Mouse (Mus musculus): ENCODE results near the gene Tmtc2. TPM values are rescaled to one million over a fixed set of nuclear protein-coding genes. Genes with fewer than 3 reads are reported as not detected.
"Not testable (repeated sequence)": the region's sequence is repeated elsewhere in the genome, so short reads cannot be mapped to it uniquely, and the experiment has no call there.

Tmtc2 gene
- total RNA-seq, 2 experiments from 2014 or later: 1.4 TPM; not detected in 1

DNA sequence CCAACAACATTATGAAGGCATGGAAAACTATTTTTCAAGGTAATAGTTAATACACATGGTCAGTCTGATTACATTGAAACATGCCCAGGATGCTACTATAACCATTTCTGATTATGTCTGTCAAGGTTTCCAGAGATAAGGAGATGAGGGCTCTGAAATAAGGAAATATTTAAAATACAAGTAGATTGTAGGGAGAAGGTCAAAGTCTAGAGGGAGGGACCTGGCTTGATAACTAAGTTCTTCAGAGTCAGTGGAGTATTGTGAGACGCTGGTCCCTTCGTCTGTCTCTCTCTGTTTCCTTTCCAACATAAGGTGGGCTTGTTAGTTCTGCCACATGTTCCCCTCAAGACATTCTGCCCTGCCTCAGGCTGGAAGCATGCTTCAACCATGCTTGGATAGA is 223.9 kb downstream of the Tmtc2 start:
- ATAC-seq (replicated peaks; ENCODE audit: low FRiP score, poor library complexity, severe bottlenecking): no peak

DNA sequence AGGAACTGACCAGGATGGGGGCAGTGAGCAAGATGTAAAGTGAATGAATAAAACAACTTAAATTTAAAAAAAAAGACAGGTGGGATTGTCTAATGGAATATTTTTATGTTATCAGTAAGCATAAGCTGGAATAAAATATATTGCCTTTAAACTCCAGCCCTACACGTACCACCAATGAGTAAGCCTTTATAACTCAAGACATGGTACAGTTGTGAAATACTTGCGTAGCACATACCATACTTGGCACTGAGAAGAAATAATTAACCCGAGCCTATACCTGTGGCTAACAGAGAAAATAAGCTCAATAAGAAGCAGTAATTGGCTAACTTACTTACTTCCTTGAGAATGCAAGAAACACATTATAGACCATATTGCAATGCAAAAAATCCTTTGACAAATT is 228.3 kb downstream of the Tmtc2 start:
- ATAC-seq (replicated peaks; ENCODE audit: low FRiP score, poor library complexity, severe bottlenecking): no peak

DNA sequence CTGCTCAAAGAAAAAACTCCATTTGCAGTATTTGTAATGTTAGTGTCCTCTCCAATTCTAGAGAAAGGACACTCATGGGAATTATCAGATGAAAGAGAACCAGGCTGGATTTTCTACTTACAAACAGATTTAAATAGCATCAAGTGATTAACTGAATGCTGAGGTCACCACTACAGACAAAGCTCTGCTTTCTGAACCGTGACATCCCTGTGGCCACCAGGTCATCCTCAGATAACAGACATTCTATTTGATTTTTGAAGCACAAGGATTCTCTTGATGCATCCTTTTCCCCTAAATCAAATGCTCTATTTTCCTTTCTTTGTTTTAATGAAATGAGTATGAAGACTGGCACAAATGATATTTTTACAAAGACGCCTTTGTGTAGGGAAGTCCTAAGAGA is 241.4 kb downstream of the Tmtc2 start:
- no peak for ATAC-seq (replicated peaks; ENCODE audit: low FRiP score, poor library complexity, severe bottlenecking)

DNA sequence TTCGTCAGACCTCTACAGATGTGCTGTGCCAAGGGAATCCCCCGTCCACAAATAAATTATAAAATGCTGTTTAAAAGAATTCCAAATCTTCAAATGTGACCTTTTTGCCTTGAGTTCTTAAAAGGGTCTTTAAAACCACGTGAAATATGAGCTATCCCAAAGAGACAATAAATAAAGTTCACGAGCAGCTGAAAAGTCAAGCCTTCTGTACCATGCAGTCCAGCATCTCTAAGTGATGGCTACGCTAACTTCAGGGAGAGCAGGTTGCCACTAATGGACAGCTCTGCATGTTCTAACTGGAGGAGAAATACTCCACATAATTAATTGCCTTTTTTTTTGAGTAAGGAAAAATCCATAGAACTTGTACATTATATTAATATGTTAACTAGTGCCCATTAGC is 243.9 kb downstream of the Tmtc2 start:
- no peak for ATAC-seq (replicated peaks; ENCODE audit: low FRiP score, poor library complexity, severe bottlenecking)

DNA sequence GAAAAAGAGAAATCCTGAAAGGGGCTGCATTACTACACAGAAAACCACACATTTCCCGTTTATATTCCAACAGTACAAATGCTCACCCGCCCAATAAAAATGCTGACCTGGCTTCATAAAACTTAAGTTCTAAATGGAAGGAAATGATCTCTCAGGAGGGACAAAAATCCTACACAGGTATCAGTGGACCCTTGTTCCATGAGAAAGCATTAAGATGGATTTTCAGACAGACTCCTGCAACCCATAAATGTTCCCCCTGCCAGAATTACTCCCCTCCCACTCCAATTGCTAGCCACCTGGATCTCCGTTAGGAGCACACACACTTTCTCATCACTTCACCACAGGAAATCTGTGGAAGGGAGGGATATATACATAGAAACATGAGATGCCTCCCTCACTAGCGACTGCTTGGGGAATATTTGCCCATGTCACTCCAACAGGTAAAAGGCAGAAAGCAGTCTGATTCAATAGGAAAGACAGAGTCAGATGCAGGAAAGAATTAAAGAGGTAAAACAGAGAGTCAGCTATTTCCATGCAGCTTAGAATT is 250.5 kb downstream of the Tmtc2 start:
- no peak for ATAC-seq (replicated peaks; ENCODE audit: low FRiP score, poor library complexity, severe bottlenecking)

DNA sequence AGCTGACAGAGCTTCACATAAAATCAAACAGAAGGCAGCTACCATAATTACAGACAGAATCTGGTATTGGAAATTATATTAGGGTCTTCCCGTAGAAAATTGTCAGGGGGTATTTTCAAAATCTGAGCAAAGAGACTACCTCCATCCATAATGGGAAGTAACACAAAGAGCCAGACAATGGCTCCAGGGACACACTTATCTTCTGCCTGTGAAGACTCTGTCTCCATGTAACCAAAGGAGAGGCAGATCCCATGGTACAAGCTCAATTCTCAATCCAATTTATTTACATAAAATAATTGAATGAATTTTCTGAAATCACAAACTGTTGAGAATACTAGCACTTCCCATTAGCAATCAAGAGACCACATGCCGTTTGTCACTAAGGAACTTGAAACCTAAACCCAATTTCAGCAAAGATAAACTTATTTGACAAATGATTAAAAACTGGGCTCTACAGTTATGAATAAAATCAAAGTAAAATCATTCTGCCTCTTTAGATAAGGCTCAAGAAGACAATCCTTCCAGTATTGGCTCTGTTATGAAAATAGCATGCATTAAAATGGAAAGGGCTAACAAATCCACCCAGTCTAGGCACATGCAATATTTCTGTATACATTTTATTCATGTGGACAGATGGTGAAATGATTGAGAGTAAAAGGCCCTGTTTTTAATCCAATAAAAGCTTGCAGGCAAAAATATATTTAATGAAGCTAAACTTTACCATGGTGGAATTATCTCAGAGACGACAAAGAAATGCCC is 254.8 kb downstream of the Tmtc2 start:
- ATAC-seq (replicated peaks; ENCODE audit: low FRiP score, poor library complexity, severe bottlenecking): no peak

DNA sequence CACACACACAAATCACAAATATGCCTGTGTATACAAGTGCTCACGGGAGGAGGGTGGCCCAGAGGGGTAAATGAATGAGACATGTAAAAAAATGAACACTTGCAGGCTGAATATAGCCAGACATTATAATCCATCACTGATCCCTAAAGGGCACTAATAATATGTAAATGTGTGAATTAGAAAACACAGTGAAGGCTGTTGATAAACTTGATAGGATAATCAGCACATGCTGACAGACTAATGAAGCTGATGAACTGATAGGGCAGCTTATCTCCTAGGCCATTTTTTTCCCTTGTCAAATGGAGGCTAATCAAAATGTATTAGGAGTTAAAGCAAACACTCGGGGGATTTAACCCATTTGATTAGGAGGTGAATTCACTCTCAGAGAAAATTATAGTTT is 255.4 kb downstream of the Tmtc2 start:
- no peak for ATAC-seq (replicated peaks; ENCODE audit: low FRiP score, poor library complexity, severe bottlenecking)

DNA sequence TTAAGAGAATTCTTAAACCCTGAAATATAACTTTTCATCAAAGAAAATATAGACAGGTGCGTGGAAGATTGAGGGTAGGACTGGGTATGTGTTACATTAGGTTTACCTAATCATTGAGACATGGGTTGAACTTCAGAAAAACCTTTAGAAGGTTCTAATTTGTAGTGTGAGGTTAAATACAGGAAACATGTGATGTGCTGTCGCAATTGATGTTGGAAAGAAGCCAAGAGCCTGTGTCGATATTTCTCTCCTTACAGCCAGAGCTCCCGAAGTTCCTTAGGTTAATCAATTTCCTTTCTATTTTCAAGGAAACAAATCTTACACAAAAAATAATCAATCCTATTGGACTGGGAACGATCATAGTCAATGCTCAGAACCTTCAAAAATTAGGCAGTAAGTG is 261.3 kb downstream of the Tmtc2 start:
- no peak for ATAC-seq (replicated peaks; ENCODE audit: low FRiP score, poor library complexity, severe bottlenecking)

DNA sequence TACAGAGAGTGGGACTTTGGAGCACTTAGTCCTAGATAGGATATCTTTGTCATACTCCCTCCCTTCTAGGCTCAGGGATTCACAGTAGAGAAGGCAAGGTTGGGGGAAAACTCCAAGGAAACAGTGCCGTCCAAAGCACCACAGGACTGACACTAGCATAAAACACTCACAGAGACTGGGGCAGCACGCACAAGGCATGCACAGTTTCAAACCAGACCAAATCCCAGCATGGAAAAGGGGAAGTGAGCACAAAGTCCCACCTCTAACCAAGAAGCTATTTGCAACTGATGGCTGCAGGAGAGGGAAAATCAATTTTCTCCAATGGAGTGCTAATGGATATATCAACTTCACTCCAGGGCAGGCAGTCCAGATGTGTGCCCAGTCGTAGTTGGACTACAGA is 276.7 kb downstream of the Tmtc2 start:
- ATAC-seq (replicated peaks; ENCODE audit: low FRiP score, poor library complexity, severe bottlenecking): no peak

DNA sequence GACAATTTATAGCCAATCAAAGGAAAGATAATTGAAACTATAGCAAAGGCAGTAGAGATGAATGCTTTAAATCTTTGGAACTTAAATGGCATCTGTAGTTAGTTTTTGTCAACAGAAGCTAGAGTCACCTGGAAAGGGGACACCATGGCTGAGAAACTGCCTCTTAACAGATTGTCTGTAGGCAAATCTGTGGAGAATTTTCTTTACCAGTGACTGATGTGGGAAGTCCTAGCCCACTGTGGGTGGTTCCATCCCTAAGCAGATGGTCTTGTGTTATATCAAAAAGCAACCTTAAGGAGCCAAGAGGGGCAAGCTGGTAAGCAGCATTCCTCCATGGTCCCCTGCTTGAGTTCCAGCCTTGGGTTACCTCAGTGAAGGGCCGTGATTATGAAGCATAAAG is 281.3 kb downstream of the Tmtc2 start:
- no peak for ATAC-seq (replicated peaks; ENCODE audit: low FRiP score, poor library complexity, severe bottlenecking)

DNA sequence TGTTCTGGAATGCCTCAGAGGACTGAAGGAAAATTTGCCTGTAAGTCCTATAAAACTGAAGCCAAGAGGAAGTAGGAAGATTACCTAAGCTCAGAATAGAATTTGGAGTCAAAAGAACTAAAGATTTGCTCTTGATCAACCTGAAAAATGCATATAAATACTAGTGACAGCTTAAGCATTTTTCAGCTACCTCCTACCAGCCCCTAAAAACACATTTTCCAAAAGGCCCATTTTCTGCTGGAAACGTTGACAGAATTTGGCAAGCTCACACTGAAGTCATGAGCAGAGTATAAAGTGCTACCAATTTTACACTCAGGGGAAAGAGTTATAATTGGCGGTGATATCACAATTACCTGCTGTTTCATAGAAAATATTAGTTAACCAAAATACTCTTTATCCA is 285.8 kb downstream of the Tmtc2 start:
- ATAC-seq (replicated peaks; ENCODE audit: low FRiP score, poor library complexity, severe bottlenecking): no peak

DNA sequence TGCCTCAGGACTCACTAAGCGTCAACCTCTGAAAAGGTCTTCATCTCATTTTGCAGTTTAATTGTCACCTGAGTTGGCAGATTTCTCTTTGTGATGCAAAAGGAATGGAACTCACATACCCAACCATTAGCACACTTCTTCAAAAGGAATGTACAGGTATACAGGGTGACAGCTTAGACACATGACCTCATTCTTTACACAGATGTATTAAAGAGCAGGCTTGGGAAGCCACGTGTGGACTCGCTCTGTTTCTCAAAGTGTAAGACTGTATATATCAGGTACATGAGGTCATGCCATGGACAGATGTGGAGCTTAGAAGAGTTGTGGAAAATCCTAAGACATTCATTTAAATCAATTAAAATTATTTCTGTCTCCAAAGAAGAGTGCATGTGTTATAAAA is 286.7 kb downstream of the Tmtc2 start:
- ATAC-seq (replicated peaks; ENCODE audit: low FRiP score, poor library complexity, severe bottlenecking): no peak

DNA sequence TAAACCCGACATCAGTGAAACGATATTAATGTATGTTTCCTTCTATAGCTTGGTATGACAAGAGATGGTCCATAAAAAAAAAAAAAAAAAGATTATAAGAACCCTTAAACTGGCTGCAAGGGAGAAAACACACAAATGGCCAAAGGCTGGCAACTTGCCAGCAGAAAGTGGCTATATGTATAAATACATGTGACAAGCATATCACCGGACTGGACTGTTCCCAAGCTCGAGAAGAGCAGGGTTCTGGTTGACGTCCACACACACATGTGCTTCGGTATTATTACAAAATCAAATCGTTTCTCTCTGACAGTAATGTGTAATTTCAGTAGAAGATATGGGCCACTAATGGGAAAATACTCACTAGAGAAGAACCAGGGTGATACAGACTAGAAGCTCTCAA is 287.2 kb downstream of the Tmtc2 start:
- no peak for ATAC-seq (replicated peaks; ENCODE audit: low FRiP score, poor library complexity, severe bottlenecking)

DNA sequence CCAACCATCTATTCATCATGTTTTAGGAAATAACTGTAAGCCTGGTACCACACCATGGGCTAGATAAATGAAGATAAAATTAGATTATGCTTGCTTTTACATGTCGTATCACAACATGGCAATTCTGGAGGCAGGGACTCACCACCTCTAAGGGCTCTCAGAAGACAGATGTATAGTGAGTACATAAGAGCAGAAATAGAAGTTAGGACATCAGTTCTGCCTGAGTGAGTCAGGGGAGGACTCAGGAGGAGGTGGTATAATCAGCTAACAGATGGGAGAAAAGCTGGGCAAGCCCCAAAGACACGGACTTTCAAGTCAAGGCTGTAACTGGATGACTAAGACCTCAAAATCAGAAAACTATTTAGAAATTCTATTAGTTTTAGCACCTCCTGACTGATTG is 288.0 kb downstream of the Tmtc2 start:
- ATAC-seq (replicated peaks; ENCODE audit: low FRiP score, poor library complexity, severe bottlenecking): no peak

DNA sequence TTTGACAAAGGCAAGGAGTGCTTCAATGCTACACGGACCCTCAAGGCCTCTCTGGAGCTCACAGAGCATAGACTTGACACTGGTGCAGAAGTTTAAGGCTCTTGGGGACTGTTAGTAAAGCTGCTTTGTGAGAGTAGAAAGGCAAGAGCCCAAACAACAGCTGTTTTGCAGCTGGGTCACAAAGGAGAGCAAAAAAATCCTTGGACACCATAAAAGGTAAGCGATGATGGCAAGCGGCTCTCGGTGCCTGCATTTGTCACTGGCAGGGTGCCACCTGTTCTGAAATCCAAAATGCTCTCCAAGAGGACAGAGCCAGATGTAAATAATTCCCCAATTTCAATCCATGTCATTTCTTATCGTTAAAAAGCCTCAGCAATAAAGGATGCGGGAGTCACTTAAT is 290.1 kb downstream of the Tmtc2 start:
- no peak for ATAC-seq (replicated peaks; ENCODE audit: low FRiP score, poor library complexity, severe bottlenecking)

DNA sequence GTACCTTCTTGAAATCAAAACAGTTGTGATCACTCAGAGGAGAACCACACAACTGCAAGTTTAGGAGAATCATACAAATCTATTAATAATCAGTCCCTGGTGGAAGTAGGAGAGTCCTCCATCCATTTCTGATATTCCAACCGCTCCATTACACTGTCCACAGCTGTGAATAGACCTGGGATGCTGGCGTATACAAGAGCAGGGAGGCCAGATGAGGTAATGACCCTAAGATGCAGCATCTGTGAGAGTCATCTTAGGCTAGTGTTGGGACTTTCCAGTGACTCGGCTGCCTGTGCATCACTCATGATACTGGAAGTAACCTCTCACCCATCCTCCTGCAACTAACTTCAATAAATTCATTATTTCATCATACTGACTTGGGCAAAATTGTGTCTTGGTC is 293.3 kb downstream of the Tmtc2 start:
- ATAC-seq (replicated peaks; ENCODE audit: low FRiP score, poor library complexity, severe bottlenecking): no peak

DNA sequence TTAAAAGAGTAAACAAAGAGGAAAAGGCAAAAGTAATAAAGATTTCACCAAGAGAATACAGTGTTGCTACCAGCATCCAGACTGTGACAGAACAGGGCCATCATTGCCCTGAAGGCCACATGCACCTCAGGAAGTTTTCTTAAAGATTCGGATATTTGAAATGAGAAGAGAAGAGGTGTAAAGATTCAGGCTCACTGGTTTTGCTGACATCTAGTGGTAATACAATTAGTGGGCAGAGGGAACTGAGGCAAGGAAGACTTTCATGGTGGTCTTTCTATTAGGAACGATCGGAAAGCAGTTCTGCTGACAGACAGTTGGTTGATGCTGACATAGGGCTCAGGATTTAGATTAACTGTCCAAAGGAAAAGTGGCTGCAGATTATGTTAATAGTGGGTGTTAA is 314.2 kb downstream of the Tmtc2 start:
- no peak for ATAC-seq (replicated peaks; ENCODE audit: low FRiP score, poor library complexity, severe bottlenecking)

DNA sequence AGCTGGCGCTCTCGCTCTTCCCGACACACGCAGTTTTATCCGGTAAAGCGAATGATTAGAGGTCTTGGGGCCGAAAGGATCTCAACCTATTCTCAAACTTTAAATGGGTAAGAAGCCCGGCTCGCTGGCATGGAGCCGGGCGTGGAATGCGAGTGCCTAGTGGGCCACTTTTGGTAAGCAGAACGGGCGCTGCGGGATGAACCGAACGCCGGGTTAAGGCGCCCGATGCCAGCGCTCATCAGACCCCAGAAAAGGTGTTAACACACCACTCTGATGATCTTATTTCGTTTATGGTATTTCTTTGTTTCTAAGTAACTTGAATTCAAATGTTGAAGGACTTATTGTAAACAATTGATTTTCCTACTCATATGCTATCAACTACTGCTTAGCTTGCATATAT is 336.0 kb downstream of the Tmtc2 start:
- not testable (repeated sequence) for ATAC-seq (replicated peaks; ENCODE audit: low FRiP score, poor library complexity, severe bottlenecking)

DNA sequence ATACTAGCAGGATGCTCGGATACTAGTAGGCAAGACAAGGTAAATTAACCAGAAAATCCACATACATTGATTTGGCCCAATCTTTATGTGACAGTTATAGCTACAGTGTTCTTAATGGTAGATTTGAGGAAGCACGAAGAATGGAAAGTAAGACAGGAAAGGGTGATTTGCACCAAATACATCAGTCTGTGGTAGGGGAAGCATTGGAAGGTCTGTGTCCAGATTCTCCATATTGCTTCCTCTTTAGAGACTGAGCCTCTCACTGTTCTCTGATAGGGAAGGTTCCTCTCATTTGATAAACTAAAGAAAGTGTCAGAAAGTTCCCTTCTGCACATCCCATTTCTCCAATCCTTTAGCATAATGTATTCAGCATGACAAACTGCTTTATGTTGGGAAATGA is 341.4 kb downstream of the Tmtc2 start:
- no peak for ATAC-seq (replicated peaks; ENCODE audit: low FRiP score, poor library complexity, severe bottlenecking)

DNA sequence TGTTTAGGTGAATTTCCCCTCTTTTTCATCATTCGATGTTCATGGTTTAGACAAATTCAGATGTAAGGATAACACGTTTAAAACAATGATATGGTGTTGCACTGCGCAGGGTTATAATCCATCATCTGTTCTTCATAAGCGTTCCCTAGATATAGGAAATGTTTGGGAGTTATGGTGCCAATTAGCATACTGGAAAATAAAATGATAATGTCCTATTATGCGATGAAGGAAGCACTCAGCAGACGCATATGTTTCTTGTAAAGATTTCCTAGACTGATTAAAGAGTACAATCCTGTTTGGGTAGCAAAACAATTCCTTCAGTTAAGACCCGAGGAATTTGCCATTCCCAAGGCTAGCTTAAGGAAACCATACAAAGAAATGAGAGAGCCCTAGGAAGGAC is 343.8 kb downstream of the Tmtc2 start:
- ATAC-seq (replicated peaks; ENCODE audit: low FRiP score, poor library complexity, severe bottlenecking): no peak

DNA sequence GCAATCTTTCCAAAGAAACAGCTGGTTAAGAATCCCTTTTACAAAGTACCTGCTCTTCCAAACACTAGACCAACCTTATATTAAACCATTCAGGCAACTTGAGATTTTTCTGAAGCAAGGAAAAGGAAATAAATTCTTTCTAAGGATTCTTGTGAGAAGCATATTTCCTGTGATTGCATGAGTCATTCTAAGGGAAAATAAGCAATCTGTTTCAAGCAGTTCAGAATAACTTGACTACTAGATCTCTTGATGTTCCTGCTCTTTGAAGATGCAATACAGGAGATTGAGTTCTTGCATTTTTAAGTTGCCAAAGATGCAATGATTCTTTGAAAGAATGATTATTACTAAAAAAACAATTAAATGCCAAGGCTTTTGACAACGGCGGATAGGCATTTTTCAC is 345.6 kb downstream of the Tmtc2 start:
- no peak for ATAC-seq (replicated peaks; ENCODE audit: low FRiP score, poor library complexity, severe bottlenecking)

DNA sequence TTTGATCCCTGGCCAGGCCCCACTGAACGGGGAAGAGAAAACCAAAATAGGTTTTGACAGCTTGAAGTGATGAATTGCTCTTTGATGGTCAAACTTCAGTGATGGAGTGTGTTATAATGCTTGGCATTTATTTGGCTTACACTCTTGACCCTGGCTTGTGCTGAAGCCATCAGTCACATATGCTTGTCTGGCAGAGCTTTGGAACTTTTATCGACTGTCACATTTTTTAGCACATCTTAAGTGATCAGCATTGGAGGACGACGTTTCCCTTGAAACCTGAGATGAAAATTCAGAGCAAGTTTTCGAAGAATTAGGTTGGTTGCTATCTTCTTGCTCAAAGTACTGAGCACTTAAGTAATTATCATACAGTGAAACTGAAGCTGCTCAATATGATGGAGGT is 346.6 kb downstream of the Tmtc2 start:
- no peak for ATAC-seq (replicated peaks; ENCODE audit: low FRiP score, poor library complexity, severe bottlenecking)

Data from erythroblast, adult 5-6 weeks (primary cell).